Mouse (Mus musculus): ENCODE measurements around the gene Zfp58.

GRCm38 (mm10) chr13:67527049-67527730, 26.8 kb upstream of the Zfp58 start:
- TF ChIP-seq CTCF (IDR thresholded peaks at IDR 0.05; ENCODE audit: low read depth, low read length) (no peak), POLR2A (IDR thresholded peaks at IDR 0.05; ENCODE audit: extremely low read depth, insufficient read depth, low read length) (no peak)

Data from liver, adult 2 months (tissue).